Mouse (Mus musculus) kidney, adult 18-20 months (tissue): ENCODE measurements at regions not wholly inside any gene's neighbourhood (a gene's known extent, or its start where the extent isn't known, plus 50 kb on each side); places are given as distances from the start of the nearest gene placed in this dataset.

Experiments
- DNase-seq: peaks from one replicate; pipeline ENCODE4 v3.0.0; 2021

DNA sequence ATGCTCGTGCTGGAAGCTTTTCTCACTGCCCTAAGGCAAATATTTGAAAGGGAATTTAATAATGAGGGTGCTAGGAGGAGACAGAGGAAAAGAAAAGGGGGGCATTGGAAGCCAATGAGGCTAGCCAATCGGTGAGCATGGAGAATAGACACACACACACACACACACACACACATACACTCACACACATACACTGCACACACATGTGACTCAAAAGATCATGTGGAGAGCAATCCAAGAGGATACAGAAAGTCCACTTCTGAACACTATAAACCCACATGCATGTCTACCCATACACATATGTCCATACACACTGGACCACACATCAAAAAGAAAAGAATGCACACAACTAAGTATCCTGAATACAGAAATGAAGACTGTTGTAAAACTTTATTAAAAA, 88.4 kb upstream of the Sphkap start:
- no peak for DNase-seq

DNA sequence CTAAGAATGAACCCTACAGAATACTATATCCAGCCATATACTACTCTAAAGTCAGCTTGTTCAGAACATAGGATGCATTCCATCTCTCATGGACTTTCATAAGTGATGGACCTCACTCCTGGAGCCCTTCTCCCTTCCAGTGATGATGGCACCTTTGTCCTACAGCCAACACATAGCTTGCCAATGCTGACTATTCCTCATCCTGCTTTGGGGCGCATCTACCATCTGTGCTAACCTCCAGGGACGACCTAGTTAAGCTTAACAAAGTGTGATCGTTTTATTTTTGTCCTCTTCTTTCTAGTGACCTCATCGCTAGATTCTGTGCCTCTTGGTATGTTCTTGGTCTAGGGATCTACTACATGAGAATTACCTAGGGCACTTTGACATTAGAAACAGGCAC, 87.0 kb upstream of the Sphkap start:
- no peak for DNase-seq

DNA sequence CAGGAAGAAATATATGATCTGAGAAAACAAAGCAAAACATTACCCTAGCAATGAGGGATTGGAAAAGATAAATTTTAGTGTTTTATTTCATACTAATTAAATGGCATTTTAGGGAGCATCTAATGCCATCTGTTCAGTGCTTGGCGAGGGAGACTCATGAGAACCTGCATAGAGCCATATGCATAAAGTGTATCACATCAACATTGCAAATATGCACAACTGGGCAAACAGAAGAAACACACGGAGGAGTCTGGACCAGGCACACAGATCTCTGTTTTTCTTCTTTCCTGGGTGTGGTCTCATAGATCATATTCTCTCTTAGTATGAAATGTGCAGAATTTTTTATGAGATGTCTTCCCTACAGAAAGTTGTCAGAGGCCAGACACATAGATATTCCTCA, 71.1 kb upstream of the Sphkap start:
- no peak for DNase-seq
